Mouse (Mus musculus) brain, adult 2 months (tissue): Measurements from ENCODE around the gene Kcnc2.
A peak's percentile ranks its signal among the peaks of the same experiment; 100 is the strongest.
"Not testable (repeated sequence)": the region's sequence is repeated elsewhere in the genome, so short reads cannot be mapped to it uniquely, and the experiment has no call there.

Experiments used
- DNase-seq: peaks from one replicate; pipeline ENCODE4 v3.0.0; 2011; ENCODE audit warnings: low read depth, low spot score

Kcnc2 gene

GRCm38 (mm10) chr10:112270887-112271802, at the start of gene Kcnc2:
Gene Kcnc2, plus strand, starts transcription at chr10:112271121.
- peak; percentile 41 for DNase-seq

- DNase-seq: no peak
Observed at GRCm38 (mm10) chr10:112227073-112227472, 43.8 kb upstream of the Kcnc2 start.

- not testable (repeated sequence) for DNase-seq
Observed at GRCm38 (mm10) chr10:112229091-112229843, 41.7 kb upstream of the Kcnc2 start.

GRCm38 (mm10) chr10:112232733-112233132, 38.2 kb upstream of the Kcnc2 start:
- DNase-seq: not testable (repeated sequence)

- DNase-seq: not testable (repeated sequence)
Observed at GRCm38 (mm10) chr10:112235396-112235940, 35.5 kb upstream of the Kcnc2 start.

GRCm38 (mm10) chr10:112248273-112248672, 22.6 kb upstream of the Kcnc2 start:
- DNase-seq: no peak

GRCm38 (mm10) chr10:112263467-112263866, 7.5 kb upstream of the Kcnc2 start:
- DNase-seq: peak; percentile 78

GRCm38 (mm10) chr10:112269481-112269880, 1.4 kb upstream of the Kcnc2 start:
- DNase-seq: no peak

GRCm38 (mm10) chr10:112269939-112270781, 761 bp upstream of the Kcnc2 start:
- peak; percentile 33 for DNase-seq

- DNase-seq: no peak
Observed at GRCm38 (mm10) chr10:112271803-112272165, 863 bp downstream of the Kcnc2 start.

- no peak for DNase-seq
Observed at GRCm38 (mm10) chr10:112272171-112272570, 1.2 kb downstream of the Kcnc2 start.

- no peak for DNase-seq
Observed at GRCm38 (mm10) chr10:112277996-112278395, 7.1 kb downstream of the Kcnc2 start.

- peak; percentile 63 for DNase-seq
Observed at GRCm38 (mm10) chr10:112315136-112315535, 44.2 kb downstream of the Kcnc2 start.

GRCm38 (mm10) chr10:112317783-112318182, 46.9 kb downstream of the Kcnc2 start:
- DNase-seq: no peak

GRCm38 (mm10) chr10:112357669-112358362, 86.9 kb downstream of the Kcnc2 start:
- peak; percentile 14 for DNase-seq

- DNase-seq: no peak
Observed at GRCm38 (mm10) chr10:112358363-112358704, 87.4 kb downstream of the Kcnc2 start.

- DNase-seq: peak; percentile 18
Observed at GRCm38 (mm10) chr10:112360704-112361103, 89.8 kb downstream of the Kcnc2 start.

GRCm38 (mm10) chr10:112368369-112368768, 97.4 kb downstream of the Kcnc2 start:
- no peak for DNase-seq

GRCm38 (mm10) chr10:112377163-112377562, 106.2 kb downstream of the Kcnc2 start:
- DNase-seq: no peak

GRCm38 (mm10) chr10:112378465-112378864, 107.5 kb downstream of the Kcnc2 start:
- DNase-seq: no peak

GRCm38 (mm10) chr10:112380590-112380989, 109.7 kb downstream of the Kcnc2 start:
- DNase-seq: no peak
